Mouse (Mus musculus): ENCODE measurements around the gene Hephl1. TPM values are rescaled to one million over a fixed set of nuclear protein-coding genes. Genes with fewer than 3 reads are reported as not detected.
"Not testable (repeated sequence)": the region's sequence is repeated elsewhere in the genome, so short reads cannot be mapped to it uniquely, and the experiment has no call there.

Gene Hephl1
- total and polyA plus RNA-seq, 2 experiments from 2014 or later: 0.05 to 0.16 TPM

DNA sequence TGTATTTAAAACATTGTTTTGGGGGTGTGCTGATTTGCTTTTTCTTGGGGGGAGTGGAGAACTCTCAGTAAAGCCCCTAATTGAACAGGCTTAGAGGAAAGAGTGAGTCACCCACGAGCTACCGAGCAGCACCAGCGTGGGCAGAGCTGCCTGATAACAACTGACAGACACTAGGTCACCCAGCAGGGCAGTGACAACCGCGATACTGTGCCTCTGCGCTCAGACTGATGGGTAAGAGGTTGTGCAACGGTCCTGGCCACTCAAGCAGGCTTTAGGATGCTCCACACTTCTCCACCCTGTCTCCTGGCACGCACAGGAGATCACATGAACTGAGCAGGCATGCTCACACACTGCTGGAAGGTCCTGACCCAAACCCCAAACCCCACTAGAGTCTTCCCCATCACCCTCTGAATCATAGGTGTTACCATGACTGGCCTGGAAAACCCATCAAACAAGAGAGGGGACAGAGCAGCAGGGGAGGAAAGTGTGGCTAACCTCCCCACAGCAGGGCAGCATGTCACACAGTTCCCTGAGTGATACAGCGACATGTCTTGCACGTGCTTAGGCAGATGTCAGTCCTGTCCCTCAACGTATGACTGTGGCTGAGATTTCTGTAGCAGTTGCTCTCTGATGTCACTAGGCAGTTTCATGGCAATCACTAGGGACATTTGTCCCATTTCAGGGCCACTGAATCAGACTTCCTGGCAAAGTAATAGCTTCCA, 8.2 kb downstream of the Hephl1 start:
- Histone ChIP-seq H3K27ac (ENCODE audit: low read depth, low read length) (no peak overlapping the region), H3K9ac (replicated peaks; ENCODE audit: low read length, poor library complexity, severe bottlenecking) (no peak overlapping the region), H3K4me1 (ENCODE audit: insufficient read depth, low read length) (no peaks in the 10 kb centered on the region), H3K4me3 (ENCODE audit: low read depth, low read length) (no peak overlapping the region), H3K4me2 (ENCODE audit: low read depth, low read length, poor library complexity, severe bottlenecking) (no peak overlapping the region), H3K36me3 (ENCODE audit: insufficient read depth, low read length) (no peaks in the 10 kb centered on the region), H3K9me3 (ENCODE audit: low read length) (no peaks in the 10 kb centered on the region), H3K27me3 (ENCODE audit: insufficient read depth, low read length) (no peaks in the 10 kb centered on the region)
- no peak for TF ChIP-seq CTCF (IDR thresholded peaks at IDR 0.05)
- DNase-seq (ENCODE audit: low spot score) (no peak), ATAC-seq (ENCODE audit: low FRiP score) (no peak)
- 67% methylated on average over 11 of the region's 11 CpGs for WGBS

DNA sequence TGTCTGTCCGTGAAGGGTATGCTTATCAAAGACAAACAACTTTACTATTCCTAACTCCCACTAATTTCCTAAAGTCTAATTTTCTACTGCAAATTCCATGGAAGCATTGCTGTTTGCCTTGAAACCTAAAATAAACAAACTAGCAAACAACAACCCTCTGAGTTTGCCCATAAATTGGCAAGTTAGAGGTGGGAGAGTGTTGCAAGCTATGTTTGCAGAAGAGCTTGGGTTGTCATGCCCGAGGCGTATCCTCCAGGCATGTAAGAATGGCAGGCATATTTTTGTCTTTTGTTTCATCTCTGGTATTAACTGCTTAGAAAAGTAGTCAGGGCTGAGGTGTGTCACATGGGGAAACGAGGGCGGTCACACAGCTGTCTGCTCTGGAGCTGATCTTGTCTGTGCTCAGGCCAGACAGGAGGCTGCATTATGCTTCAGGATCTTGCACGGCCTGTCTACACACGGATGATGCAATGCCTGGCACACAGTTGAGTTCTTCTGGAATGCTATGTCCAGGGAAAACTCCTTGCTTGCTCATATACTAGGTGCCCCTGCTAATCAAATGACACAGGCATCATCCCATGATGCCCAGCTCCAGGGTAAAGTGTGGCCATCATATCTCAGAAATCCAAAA, 10.3 kb downstream of the Hephl1 start:
- no peak overlapping the region for H3K27ac ChIP-seq (ENCODE audit: low read depth, low read length)
- H3K36me3 ChIP-seq (ENCODE audit: insufficient read depth, low read length): no peaks in the 10 kb centered on the region
- no peak overlapping the region for H3K4me2 ChIP-seq (ENCODE audit: low read depth, low read length, poor library complexity, severe bottlenecking)
- no peak for ATAC-seq (ENCODE audit: low FRiP score)
- DNase-seq (ENCODE audit: low spot score): no peak
- no peak overlapping the region for H3K9ac ChIP-seq (replicated peaks; ENCODE audit: low read length, poor library complexity, severe bottlenecking)
- no peak overlapping the region for H3K4me3 ChIP-seq (ENCODE audit: low read depth, low read length)
- no peak for TF ChIP-seq CTCF (IDR thresholded peaks at IDR 0.05)
- no peaks in the 10 kb centered on the region for H3K9me3 ChIP-seq (ENCODE audit: low read length)
- WGBS: 74% methylated on average over 7 of the region's 7 CpGs
- no peaks in the 10 kb centered on the region for H3K4me1 ChIP-seq (ENCODE audit: insufficient read depth, low read length)
- no peaks in the 10 kb centered on the region for H3K27me3 ChIP-seq (ENCODE audit: insufficient read depth, low read length)

DNA sequence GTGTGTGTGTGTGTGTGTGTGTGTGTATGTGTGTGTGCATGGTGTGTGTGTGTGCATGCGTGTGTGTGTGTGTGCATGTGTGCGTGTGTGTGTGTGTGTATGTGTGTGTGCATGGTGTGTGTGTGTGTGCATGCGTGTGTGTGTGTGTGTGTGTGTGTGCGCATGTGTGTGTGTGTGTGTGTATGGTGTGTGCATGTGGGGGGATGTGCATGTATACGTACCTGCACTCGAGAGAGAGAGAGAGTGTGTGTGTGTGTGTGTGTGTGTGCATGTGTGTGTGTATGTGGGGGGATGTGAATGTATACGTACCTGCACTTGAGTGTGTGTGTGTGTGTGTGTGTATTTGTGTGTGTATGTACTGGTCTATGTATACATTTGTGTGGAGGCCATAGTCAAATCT, 13.5 kb downstream of the Hephl1 start:
- not testable (repeated sequence) for H3K36me3 ChIP-seq (ENCODE audit: insufficient read depth, low read length); H3K4me3 ChIP-seq (ENCODE audit: low read depth, low read length); DNase-seq (ENCODE audit: low spot score); H3K4me1 ChIP-seq (ENCODE audit: insufficient read depth, low read length); H3K9me3 ChIP-seq (ENCODE audit: low read length); ATAC-seq (ENCODE audit: low FRiP score); H3K27me3 ChIP-seq (ENCODE audit: insufficient read depth, low read length); H3K9ac ChIP-seq (replicated peaks; ENCODE audit: low read length, poor library complexity, severe bottlenecking); H3K27ac ChIP-seq (ENCODE audit: low read depth, low read length); H3K4me2 ChIP-seq (ENCODE audit: low read depth, low read length, poor library complexity, severe bottlenecking)
- 98% methylated on average over 6 of the region's 7 CpGs for WGBS

DNA sequence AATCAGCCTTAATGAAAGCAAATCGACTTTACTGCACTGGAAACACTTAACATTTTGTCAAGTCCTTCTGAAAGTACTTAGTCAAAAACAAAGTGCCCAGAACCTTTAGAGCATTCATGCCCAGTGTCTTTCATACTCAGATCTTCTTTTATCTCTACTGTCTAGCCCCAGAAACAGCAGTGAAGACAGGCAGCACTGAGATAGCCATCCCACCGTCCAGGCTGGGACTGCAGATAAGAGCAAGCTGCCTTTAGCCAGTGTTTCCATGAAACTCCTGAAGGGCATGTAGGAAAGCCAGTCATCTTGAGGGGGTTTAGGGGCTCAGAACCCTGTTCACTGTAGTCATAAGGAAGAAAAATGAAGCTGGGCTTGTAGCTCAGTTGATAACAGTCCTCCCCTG, 14.7 kb downstream of the Hephl1 start:
- Histone ChIP-seq H3K36me3 (ENCODE audit: insufficient read depth, low read length) (no peaks in the 10 kb centered on the region), H3K4me3 (ENCODE audit: low read depth, low read length) (no peak overlapping the region), H3K4me2 (ENCODE audit: low read depth, low read length, poor library complexity, severe bottlenecking) (no peak overlapping the region), H3K9ac (replicated peaks; ENCODE audit: low read length, poor library complexity, severe bottlenecking) (no peak overlapping the region), H3K4me1 (ENCODE audit: insufficient read depth, low read length) (no peaks in the 10 kb centered on the region), H3K9me3 (ENCODE audit: low read length) (no peaks in the 10 kb centered on the region), H3K27ac (ENCODE audit: low read depth, low read length) (no peak overlapping the region), H3K27me3 (ENCODE audit: insufficient read depth, low read length) (no peaks in the 10 kb centered on the region)
- ATAC-seq (ENCODE audit: low FRiP score): no peak
- TF ChIP-seq CTCF (IDR thresholded peaks at IDR 0.05): no peak
- DNase-seq (ENCODE audit: low spot score): no peak
- WGBS: 82% methylated on average over 2 of the region's 2 CpGs

DNA sequence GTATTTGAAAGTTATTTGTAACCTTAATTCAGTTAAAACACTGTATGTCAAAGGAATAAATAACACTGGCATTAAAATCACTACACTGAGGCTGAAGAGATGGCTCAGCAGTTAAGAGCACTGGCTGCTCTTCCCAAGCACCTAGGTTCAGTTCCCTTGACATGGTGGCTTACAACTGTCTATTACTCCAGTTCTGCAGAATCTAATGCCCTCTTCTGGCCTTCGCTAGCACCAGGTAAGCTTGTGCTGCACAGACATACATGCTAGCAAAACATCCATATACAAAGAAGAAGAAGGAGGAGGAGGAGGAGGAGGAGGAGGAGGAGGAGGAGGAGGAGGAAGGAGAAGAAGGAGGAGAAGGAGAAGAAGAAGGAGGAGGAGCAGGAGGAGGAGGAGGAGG, 15.7 kb downstream of the Hephl1 start:
- Histone ChIP-seq H3K9me3 (ENCODE audit: low read length) (no peaks in the 10 kb centered on the region), H3K4me2 (ENCODE audit: low read depth, low read length, poor library complexity, severe bottlenecking) (no peak overlapping the region), H3K36me3 (ENCODE audit: insufficient read depth, low read length) (no peaks in the 10 kb centered on the region), H3K4me3 (ENCODE audit: low read depth, low read length) (no peak overlapping the region), H3K9ac (replicated peaks; ENCODE audit: low read length, poor library complexity, severe bottlenecking) (no peak overlapping the region), H3K27me3 (ENCODE audit: insufficient read depth, low read length) (no peaks in the 10 kb centered on the region), H3K4me1 (ENCODE audit: insufficient read depth, low read length) (no peaks in the 10 kb centered on the region), H3K27ac (ENCODE audit: low read depth, low read length) (no peak overlapping the region)
- TF ChIP-seq CTCF (IDR thresholded peaks at IDR 0.05): no peak
- DNase-seq (ENCODE audit: low spot score) (no peak), ATAC-seq (ENCODE audit: low FRiP score) (no peak)
- whole genome bisulfite sequencing: 68% methylated on average over 1 of the region's 1 CpGs

DNA sequence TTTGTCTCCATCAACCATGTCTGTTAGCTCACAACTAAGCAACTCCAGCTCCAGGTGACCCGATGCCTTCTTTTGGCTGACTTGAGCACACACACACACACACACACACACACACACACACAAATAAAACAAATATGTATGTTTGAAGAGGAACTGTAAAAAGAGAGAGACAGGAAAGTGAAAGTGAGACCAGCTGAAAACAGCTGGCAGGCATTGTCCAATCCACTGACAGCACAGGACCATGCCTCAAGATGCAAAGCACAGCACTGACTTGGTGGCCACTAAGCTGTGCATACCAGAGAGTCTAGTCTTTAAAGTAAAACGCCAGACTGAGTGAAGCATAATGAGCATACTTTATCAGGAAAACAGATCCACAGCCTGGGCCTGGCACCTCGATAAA, 16.7 kb downstream of the Hephl1 start:
- DNase-seq (ENCODE audit: low spot score): no peak
- Histone ChIP-seq H3K27ac (ENCODE audit: low read depth, low read length) (no peak overlapping the region), H3K4me1 (ENCODE audit: insufficient read depth, low read length) (no peaks in the 10 kb centered on the region), H3K36me3 (ENCODE audit: insufficient read depth, low read length) (no peaks in the 10 kb centered on the region), H3K27me3 (ENCODE audit: insufficient read depth, low read length) (no peaks in the 10 kb centered on the region), H3K4me3 (ENCODE audit: low read depth, low read length) (no peak overlapping the region), H3K9me3 (ENCODE audit: low read length) (no peaks in the 10 kb centered on the region), H3K4me2 (ENCODE audit: low read depth, low read length, poor library complexity, severe bottlenecking) (no peak overlapping the region), H3K9ac (replicated peaks; ENCODE audit: low read length, poor library complexity, severe bottlenecking) (no peak overlapping the region)
- no peak for TF ChIP-seq CTCF (IDR thresholded peaks at IDR 0.05)
- 69% methylated on average over 3 of the region's 3 CpGs for WGBS
- no peak for ATAC-seq (ENCODE audit: low FRiP score)

All from midbrain, postnatal 0 days (tissue).